Mouse (Mus musculus): ENCODE results near the gene Ssmem1.

Gene Ssmem1

GRCm38 (mm10) chr6:30509265-30510239, at the start of gene Ssmem1, which contains the start of gene Tmem209:
TSS of gene Ssmem1 (plus strand) at chr6:30509849.
TSS of gene Tmem209 (minus strand) at chr6:30509783.
- DNase-seq (ENCODE audit: low spot score): peak; percentile 100

GRCm38 (mm10) chr6:30460750-30461446, 48.8 kb upstream of the Ssmem1 start:
- DNase-seq (ENCODE audit: low spot score): no peak

GRCm38 (mm10) chr6:30461755-30462344, 47.8 kb upstream of the Ssmem1 start:
- DNase-seq (ENCODE audit: low spot score): no peak

- no peak for DNase-seq (ENCODE audit: low spot score)
These were observed 46.8 kb upstream of the Ssmem1 start for GRCm38 (mm10) chr6:30462822-30463221.

- DNase-seq (ENCODE audit: low spot score): no peak
These were observed 44.1 kb upstream of the Ssmem1 start for GRCm38 (mm10) chr6:30465586-30465985.

GRCm38 (mm10) chr6:30468058-30468457, 41.6 kb upstream of the Ssmem1 start:
- DNase-seq (ENCODE audit: low spot score): no peak

GRCm38 (mm10) chr6:30468684-30469083, 41.0 kb upstream of the Ssmem1 start:
- no peak for DNase-seq (ENCODE audit: low spot score)

GRCm38 (mm10) chr6:30469370-30469769, 40.3 kb upstream of the Ssmem1 start:
- DNase-seq (ENCODE audit: low spot score): no peak

GRCm38 (mm10) chr6:30471706-30472105, 37.9 kb upstream of the Ssmem1 start:
- DNase-seq (ENCODE audit: low spot score): no peak

- DNase-seq (ENCODE audit: low spot score): no peak
These were observed 33.5 kb upstream of the Ssmem1 start for GRCm38 (mm10) chr6:30476025-30476765.

GRCm38 (mm10) chr6:30477210-30477714, 32.4 kb upstream of the Ssmem1 start:
- DNase-seq (ENCODE audit: low spot score): no peak

- DNase-seq (ENCODE audit: low spot score): no peak
These were observed 31.9 kb upstream of the Ssmem1 start for GRCm38 (mm10) chr6:30477784-30478183.

GRCm38 (mm10) chr6:30479418-30479817, 30.2 kb upstream of the Ssmem1 start:
- DNase-seq (ENCODE audit: low spot score): no peak

- no peak for DNase-seq (ENCODE audit: low spot score)
These were observed 26.7 kb upstream of the Ssmem1 start for GRCm38 (mm10) chr6:30482908-30483307.

GRCm38 (mm10) chr6:30486504-30486903, 23.1 kb upstream of the Ssmem1 start:
- no peak for DNase-seq (ENCODE audit: low spot score)

GRCm38 (mm10) chr6:30499049-30499448, 10.6 kb upstream of the Ssmem1 start:
- no peak for DNase-seq (ENCODE audit: low spot score)

- DNase-seq (ENCODE audit: low spot score): no peak
These were observed 825 bp upstream of the Ssmem1 start for GRCm38 (mm10) chr6:30508824-30509223.

- peak; percentile 14 for DNase-seq (ENCODE audit: low spot score)
These were observed 642 bp downstream of the Ssmem1 start for GRCm38 (mm10) chr6:30510291-30510690.

- DNase-seq (ENCODE audit: low spot score): no peak
These were observed 4.6 kb downstream of the Ssmem1 start for GRCm38 (mm10) chr6:30514242-30514641.

GRCm38 (mm10) chr6:30520400-30520799, 10.8 kb downstream of the Ssmem1 start:
- DNase-seq (ENCODE audit: low spot score): no peak

GRCm38 (mm10) chr6:30525456-30526332, 16.0 kb downstream of the Ssmem1 start:
- no peak for DNase-seq (ENCODE audit: low spot score)
